Comparison of ENCODE assay signal across 9 mouse cellular contexts in the genomic region with DNA sequence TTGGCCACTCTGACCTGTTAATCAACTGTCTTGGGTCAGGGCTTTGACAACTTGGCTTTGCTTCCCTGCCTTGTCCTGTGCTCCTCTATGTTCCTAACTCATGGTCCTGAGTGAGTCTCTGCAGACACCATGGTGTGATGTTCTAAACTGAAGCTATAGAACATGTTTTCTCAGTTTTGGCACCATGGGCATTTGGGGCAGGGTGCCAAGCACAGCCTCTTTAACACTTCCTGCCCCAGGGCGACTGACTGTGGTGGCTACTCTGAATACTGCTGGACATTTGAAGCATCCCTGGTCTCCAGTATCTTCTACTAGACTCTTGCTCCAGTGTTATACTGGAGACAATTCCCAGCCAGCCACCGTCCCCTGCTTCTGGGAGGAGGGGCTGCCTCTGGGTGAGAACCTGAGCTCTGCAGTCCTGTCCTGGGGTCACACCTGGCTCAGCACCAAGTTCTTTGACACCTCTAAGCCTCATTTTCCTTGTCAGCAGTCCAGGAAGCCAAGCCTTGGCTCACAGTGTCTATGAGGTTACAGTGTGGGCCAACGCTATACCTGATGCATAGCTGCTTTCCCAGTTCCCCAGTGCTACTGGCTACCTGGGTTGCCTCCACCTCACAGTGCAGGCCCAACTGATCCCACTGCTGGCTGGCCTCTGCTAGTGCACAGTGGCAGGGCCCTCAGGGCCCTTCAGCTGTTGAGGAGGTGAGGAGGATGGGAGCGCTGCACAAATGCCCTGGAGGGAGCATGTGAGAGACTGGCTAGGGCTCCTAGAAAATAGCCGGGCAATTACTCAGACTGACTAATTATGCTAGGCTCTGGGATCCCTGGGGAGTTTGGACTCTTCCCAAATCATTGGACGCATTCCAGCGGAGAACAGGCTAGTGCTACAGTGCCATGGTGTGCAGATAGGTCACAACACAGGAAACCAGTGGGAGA. TPM values are rescaled to one million over a fixed set of nuclear protein-coding genes. Genes with fewer than 3 reads are reported as not detected.
DNase-seq lines count a peak whose midpoint lies in the region; ATAC-seq lines count a peak whose summit lies in the region.
"Had no signal": no experiment of that assay in that cellular context is flagged by ENCODE, and none has a peak within 500 bp of the region (broad histone marks: within the 10 kb centered on the region; RNA-seq: fewer than 3 reads in every experiment).

No protein-coding gene starts in this region.

- no peaks in the 10 kb centered on the region for H3K27me3 ChIP-seq in forebrain, embryonic 12.5 days

- no peak overlapping the region for H3K4me2 ChIP-seq in forebrain, embryonic 12.5 days

- 39% methylated on average over 7 of the region's 7 CpGs for WGBS in forebrain, embryonic 12.5 days

- intact Hi-C loops in left cerebral cortex, postnatal 14 days (cut with DNase I): no loop called here

- H3K27ac ChIP-seq in forebrain, embryonic 12.5 days: peak overlapping the region; percentile 70
- H3K27ac ChIP-seq: left cerebral cortex, adult 2 months had no signal

- DNase-seq in left cerebral cortex, postnatal 14 days (ENCODE audit: low spot score in 2 of 2): peak; percentile 69 to 70
- no peak for DNase-seq in left cerebral cortex, adult 11 months (ENCODE audit: low spot score)
- peak; percentile 66 for DNase-seq in adrenal gland, postnatal 25 days
- DNase-seq in kidney, adult 8-10 months: peak; percentile 72 to 79
- no peak for DNase-seq in thymus, postnatal 4 days
- no peak for DNase-seq in spleen, postnatal 4 days (ENCODE audit: low spot score in 2 of 2)
- no peak for DNase-seq in c-Kit-positive CD71-positive TER-119-positive erythroid progenitor cells, embryonic 14.5 days (ENCODE audit: low spot score)

- no peak overlapping the region for H3K4me3 ChIP-seq in forebrain, embryonic 12.5 days (replicated peaks)
- H3K4me3 ChIP-seq: left cerebral cortex, adult 2 months had no signal

- H3K9ac ChIP-seq in forebrain, embryonic 12.5 days: no peak overlapping the region

- no peaks in the 10 kb centered on the region for H3K9me3 ChIP-seq in forebrain, embryonic 12.5 days

- ATAC-seq in forebrain, embryonic 12.5 days (ENCODE audit: low FRiP score): peak; percentile 78

- no peaks in the 10 kb centered on the region for H3K36me3 ChIP-seq in forebrain, embryonic 12.5 days (replicated peaks)

- peaks cover 24% of the 10 kb centered on the region for H3K4me1 ChIP-seq in forebrain, embryonic 12.5 days

RNA-seq across cellular contexts. Expression of a gene that starts 12.6 kb away (rescaled TPM):
- 100 to 1,000 TPM; 102 to 110 TPM for total RNA-seq in left cerebral cortex, postnatal 14 days (2021)
- total RNA-seq in adrenal gland, postnatal 25 days (2021): 14.5 and 18.7 TPM in 2 replicates
- polyA plus RNA-seq in forebrain, embryonic 12.5 days (2016; fragmentation: Nextera tagmentation; extraction: Ambion mirVana): 101 and 113 TPM in 2 replicates

RNA-seq across cellular contexts. Expression of a gene that starts 25.1 kb away (rescaled TPM):
- total RNA-seq in left cerebral cortex, postnatal 14 days (2021): 10 to 100 TPM; 65.1 to 73.8 TPM
- total RNA-seq in adrenal gland, postnatal 25 days (2021): 40.7 and 66.4 TPM in 2 replicates
- 18.7 and 18.8 TPM in 2 replicates for polyA plus RNA-seq in forebrain, embryonic 12.5 days (2016; fragmentation: Nextera tagmentation; extraction: Ambion mirVana)

RNA-seq across cellular contexts. Expression of a gene that starts 34.4 kb away (rescaled TPM):
- total RNA-seq in left cerebral cortex, postnatal 14 days (2021): 10 to 100 TPM; 62.0 to 64.8 TPM
- total RNA-seq in adrenal gland, postnatal 25 days (2021): 74.1 and 76.8 TPM in 2 replicates
- polyA plus RNA-seq in forebrain, embryonic 12.5 days (2016; fragmentation: Nextera tagmentation; extraction: Ambion mirVana): 141 and 142 TPM in 2 replicates

RNA-seq across cellular contexts. Expression of a gene that starts 55.0 kb away (rescaled TPM):
- total RNA-seq in left cerebral cortex, postnatal 14 days (2021): under 1 TPM in 1 of 2 experiments, not detected in 1; 0.13 TPM
- not detected in 2 replicates for total RNA-seq in adrenal gland, postnatal 25 days (2021)
- polyA plus RNA-seq in forebrain, embryonic 12.5 days (2016; fragmentation: Nextera tagmentation; extraction: Ambion mirVana): 0.24 and 0.37 TPM in 2 replicates

Comparison
In these comparisons a context has a peak if more than half of its experiments do, and no peak if none do; other contexts are left out.
1. DNase-seq: peak in left cerebral cortex, postnatal 14 days (2 of 2), adrenal gland, postnatal 25 days (single experiment) and kidney, adult 8-10 months (2 of 2); none in left cerebral cortex, adult 11 months (single experiment), thymus, postnatal 4 days (single experiment), spleen, postnatal 4 days (0 of 2) and c-Kit-positive CD71-positive TER-119-positive erythroid progenitor cells, embryonic 14.5 days (single experiment).